Mouse (Mus musculus): ENCODE results near the gene Dnase2a.

Dnase2a gene

DNA sequence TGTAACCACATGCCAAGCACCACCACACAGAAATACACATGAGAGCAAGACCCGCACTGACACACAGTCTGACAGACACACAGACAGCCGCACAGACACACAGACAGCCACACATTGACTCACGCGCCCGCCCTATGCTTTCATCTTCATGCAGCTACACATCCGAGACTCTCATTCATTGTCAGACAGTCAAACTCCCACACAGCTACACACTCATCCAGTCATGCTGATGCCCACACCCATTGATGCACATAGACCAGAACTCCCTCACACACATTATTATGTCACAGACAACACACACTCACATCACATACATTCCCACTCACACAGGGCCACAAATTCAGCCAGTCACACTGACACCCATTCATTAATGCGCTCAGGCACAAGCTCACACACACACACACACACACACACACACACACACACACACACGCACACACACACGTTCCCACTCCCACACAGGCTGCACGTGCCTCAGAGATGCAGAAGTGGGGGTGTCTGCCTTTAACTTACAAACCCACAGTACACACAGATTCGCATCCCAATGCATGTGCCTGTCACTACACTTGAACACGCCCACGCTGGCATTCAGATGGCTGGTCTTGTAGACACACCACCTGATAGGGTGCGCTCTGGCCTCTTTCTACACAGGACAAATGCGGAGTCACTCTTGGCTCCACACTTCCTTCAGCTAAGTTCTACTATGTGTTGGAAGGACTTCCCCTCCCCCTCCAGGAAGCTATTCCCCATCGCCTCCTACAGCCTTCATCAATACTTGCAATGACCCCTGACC is 25.6 kb downstream of the Dnase2a start:
- in situ Hi-C loops (cut with MboI; ENCODE audit: unreplicated experiment in 2 of 2): loop anchor here in 1 of 2 experiments (25.0 kb wide), 1 partner anchor 572 kb away; no protein-coding TSS in a partner anchor

GRCm38 (mm10) chr8:84934860-84935259 is 26.5 kb downstream of the Dnase2a start:
- in situ Hi-C loops (cut with MboI; ENCODE audit: unreplicated experiment in 2 of 2): loop anchor here in 1 of 2 experiments (25.0 kb wide), 1 partner anchor 573 kb away; no protein-coding TSS in a partner anchor

DNA sequence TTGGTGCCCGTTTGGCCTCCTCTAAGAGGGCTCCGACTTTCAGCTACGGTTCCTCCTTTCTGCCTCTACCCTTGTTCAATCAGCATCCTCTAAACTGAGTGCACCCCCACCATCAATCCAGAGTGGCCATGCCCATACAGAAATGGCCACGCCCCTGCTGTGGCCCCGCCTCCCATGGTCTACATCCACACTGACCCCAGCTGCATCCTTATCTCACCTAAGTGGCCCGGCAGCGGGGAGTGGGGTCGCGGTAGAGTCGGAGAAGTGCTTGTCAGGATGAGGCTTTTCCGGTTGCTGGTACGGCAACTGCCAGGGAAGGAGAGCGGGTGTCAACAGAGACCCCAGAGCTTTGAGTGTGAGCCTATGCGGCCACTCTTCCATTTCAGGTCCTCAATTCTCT is 27.1 kb downstream of the Dnase2a start:
- in situ Hi-C loops (cut with MboI; ENCODE audit: unreplicated experiment in 2 of 2): loop anchor here in 1 of 2 experiments (25.0 kb wide), 1 partner anchor 573 kb away; no protein-coding TSS in a partner anchor

DNA sequence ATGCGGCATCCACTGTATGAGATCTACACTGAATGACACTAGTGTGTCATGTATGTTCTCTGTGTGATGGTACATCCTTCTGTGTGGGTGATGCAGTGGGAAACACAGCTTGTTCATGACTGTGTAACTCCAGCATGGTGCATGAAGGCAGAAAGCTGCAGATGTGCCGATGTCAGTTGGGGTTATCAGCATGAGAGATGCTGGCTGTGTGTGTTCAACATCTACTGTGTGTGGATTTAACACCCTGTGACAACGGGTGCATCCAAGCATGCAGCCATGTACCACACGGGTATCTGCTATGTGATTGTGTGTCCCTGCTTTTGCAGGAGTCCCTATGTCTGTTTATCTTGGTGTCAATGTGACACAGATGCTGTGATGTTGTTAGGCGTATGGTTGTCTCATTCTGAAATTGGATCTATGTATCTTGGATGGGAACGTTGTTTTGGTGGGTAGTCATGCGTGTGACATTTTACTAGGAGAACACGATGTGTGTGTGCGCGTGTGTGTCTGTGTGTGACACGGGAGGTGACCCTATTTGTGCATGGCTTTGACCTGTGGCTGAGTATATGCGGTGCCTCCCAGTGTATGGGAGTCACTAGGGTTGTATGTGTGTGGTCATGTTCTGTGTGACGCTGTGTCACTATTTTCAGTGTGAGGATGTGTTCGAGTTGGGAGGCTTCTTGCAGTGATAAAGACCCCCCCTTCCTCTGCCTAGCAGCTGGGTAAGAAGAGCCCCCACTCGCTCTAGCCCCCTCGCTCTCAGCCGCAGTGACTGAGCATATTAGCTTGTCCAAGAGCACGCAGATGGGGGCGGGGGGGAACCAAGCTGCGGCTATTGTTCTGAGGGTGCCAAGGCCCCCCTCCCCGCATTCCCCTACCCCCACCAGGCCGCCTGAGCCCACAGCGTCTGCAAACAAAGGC is 27.9 kb downstream of the Dnase2a start:
- in situ Hi-C loops (cut with MboI; ENCODE audit: unreplicated experiment in 2 of 2): loop anchor here in 1 of 2 experiments (25.0 kb wide), 1 partner anchor 574 kb away; no protein-coding TSS in a partner anchor

GRCm38 (mm10) chr8:84936962-84937546 is 28.7 kb downstream of the Dnase2a start, which contains the start of gene Mast1:
TSS of gene Mast1 (minus strand) at chr8:84937359.
- in situ Hi-C loops (cut with MboI; ENCODE audit: unreplicated experiment in 2 of 2): loop anchor here in 1 of 2 experiments (25.0 kb wide), 1 partner anchor 575 kb away; no protein-coding TSS in a partner anchor

DNA sequence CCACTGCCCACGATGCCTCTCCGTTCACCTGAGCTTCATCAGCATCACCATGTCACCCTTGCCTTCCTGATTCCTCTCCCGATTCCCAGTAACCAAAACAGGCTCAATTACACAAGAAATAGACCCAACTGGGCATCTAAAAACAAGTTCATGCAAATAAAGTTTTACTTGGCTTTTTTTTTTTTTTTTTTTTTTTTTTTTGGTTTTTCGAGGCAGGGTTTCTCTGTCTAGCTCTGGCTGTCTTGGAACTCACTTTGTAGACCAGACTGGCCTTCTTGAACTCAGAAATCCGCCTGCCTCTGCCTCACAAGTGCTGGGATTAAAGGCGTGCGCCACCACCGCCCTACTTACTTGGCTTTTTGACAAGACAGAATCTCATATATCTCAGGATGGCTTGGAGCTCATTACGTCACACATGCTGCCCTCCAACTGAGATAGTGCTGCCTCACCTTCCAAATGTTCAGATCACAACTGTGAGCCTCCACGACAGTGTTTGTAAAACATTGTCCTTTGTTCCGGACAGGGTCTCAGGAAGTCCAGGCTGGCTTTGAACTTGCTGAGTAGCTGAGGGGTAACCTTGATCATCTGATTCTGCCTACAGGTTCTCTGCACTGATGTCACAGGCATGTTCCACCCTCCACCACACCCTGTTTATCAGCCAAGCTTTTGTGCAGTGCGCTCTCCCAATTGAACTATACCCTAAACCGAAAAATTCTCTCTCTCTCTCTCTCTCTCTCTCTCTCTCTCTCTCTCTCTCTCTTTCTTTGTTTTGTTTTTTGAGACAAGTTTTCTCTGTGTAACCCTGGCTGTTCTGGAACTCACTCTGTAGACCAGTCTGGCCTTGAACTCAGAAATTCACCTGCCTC is 29.5 kb downstream of the Dnase2a start:
- in situ Hi-C loops (cut with MboI; ENCODE audit: unreplicated experiment in 2 of 2): loop anchor here in 1 of 2 experiments (25.0 kb wide), 1 partner anchor 576 kb away; no protein-coding TSS in a partner anchor

DNA sequence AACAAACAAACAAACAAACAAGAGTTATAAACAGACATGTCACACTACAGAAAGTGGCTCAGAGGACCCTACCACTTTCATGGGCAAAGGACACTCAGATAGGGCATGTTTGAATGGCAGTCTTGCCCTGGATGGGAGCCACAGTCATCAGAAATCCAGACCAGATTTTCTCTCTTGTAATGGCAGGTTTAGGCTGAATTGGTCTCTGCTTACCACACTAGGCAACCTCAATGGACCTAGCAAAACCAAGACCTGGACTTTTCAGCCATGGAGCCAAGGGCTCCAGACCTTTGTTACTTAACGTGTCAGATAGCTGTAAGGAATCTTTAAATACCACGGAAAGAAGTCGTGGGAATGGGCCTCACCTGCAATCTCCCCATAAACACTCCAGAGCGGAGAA is 35.3 kb downstream of the Dnase2a start:
- in situ Hi-C loops (cut with MboI; ENCODE audit: unreplicated experiment in 2 of 2): loop anchor here in 1 of 2 experiments (25.0 kb wide), 1 partner anchor 581 kb away; no protein-coding TSS in a partner anchor

- in situ Hi-C loops (cut with MboI; ENCODE audit: unreplicated experiment in 2 of 2): loop anchor here in 1 of 2 experiments (25.0 kb wide), 1 partner anchor 582 kb away; no protein-coding TSS in a partner anchor
Observed at GRCm38 (mm10) chr8:84944478-84945160, 36.3 kb downstream of the Dnase2a start.

GRCm38 (mm10) chr8:84945235-84945632 is 36.9 kb downstream of the Dnase2a start:
- in situ Hi-C loops (cut with MboI; ENCODE audit: unreplicated experiment in 2 of 2): loop anchor here in 1 of 2 experiments (25.0 kb wide), 1 partner anchor 583 kb away; no protein-coding TSS in a partner anchor

DNA sequence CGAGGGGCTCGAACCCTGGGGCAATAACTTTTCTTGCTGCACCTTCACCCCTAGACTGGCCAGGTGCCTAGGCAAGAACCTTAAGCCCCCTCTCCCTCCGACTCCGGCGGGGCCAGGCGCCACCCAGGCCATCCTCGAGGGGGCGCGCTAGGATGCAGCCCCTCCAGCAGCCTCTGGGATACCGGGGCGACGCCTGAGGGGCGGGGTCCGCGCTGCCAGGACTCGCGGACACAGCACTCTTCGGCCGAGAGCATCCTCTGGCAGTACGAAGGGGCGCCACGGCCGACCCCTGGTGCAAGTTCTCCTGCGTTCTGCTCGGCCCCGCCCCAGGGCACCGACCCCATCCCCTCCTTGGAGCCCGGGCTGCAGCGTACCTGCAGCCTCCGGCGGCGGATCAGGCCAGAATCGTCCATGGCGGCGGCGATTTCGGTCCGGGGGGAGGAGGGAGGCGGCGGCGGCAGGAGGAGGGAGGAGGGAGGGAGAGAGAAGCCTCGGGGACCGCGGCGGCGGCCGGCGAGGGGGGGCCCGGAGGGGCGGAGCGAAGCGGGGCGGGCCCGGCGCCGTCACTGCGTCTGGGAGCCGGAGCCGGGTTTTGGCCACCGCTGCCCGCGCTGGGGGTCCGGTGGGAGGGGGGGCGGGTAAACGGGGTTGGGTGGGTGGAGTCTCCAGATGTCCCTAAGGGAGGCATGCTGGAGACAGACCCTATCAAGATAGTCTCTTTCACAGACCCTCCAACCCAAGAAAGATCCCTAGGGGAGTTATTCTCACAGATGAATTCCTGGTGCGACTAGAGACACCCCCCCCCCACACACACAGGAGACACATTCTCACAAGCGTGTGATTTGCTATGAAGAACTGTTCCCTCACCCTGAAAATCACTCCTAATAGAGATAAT is 37.5 kb downstream of the Dnase2a start:
- in situ Hi-C loops (cut with MboI; ENCODE audit: unreplicated experiment in 2 of 2): loop anchor here in 1 of 2 experiments (25.0 kb wide), 1 partner anchor 584 kb away; no protein-coding TSS in a partner anchor

DNA sequence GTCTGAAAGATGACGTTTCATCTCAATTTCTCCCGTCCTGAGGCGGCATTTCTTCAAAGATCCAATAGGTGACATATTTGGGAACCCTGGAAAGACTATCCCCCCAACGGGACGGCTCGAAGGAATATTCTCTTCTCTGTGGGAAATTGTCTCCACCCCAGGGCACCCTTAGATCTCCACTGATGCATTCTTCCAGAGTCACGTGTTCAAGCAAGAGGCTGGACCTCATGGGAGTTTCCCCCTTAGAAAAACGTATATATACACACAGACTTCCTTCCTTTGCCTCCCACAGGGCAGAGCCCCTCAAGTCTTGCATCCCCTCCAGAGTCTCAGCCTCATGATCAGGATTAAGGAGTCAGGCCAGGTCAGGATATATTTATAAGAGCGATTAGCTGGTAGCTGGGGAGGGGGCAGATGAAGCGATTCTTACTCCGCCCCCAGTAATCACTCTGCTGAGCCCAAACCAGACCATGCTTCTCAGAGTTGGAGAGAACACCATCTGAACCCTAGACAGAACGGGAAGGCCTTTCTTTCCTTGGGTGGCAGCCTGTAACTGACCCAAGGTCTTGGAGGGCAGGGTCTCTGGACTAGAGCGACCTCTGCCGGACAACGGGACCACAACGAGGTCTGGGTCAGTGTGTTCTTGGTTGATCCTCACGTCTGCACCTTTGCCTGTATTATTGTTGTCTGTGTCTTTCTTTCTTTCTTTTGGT is 38.3 kb downstream of the Dnase2a start, which contains the start of gene Rtbdn:
TSS of gene Rtbdn (plus strand) at position 464 of the 713 bp plus-strand sequence.
- in situ Hi-C loops (cut with MboI; ENCODE audit: unreplicated experiment in 2 of 2): loop anchor here in 1 of 2 experiments (25.0 kb wide), 1 partner anchor 584 kb away; no protein-coding TSS in a partner anchor

GRCm38 (mm10) chr8:84947241-84947545 is 38.8 kb downstream of the Dnase2a start:
- in situ Hi-C loops (cut with MboI; ENCODE audit: unreplicated experiment in 2 of 2): loop anchor here in 1 of 2 experiments (25.0 kb wide), 1 partner anchor 585 kb away; no protein-coding TSS in a partner anchor

GRCm38 (mm10) chr8:84949753-84950152 is 41.4 kb downstream of the Dnase2a start:
- in situ Hi-C loops (cut with MboI; ENCODE audit: unreplicated experiment in 2 of 2): loop anchor here in 1 of 2 experiments (25.0 kb wide), 3 partner anchors 587 to 1638 kb away; partner anchors contain the start of gene Abcc12

DNA sequence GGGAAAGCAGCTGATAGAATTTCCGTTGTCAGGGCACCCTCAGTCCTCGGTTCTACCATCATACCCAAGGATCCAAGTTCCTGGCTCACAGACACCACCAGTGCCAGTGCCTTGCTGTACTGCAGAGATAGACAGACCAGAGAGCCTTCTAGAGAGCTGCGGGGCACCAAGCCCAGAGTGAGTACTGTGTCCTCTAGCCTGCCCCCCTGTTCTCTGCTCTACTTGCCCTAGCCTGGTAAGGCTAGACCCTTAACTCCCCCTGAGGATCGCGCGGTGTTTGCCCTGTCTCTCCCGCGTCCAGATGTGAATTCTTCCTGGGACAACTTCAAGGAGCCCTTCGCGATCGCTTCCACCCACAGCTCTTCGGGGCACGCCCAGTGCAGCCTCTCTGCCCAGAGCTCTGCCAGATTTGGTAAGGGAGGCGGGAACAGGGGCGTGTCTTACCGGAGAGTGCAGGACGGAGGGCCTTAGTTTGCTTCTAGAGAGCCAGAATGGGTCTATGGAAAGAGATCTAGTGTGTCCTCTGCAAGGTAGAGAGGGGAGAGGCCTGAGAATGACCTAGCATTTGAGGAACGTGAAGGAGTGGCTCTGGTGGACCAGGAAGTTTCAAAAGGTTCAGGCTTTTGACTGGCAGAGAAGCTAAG is 44.4 kb downstream of the Dnase2a start:
- in situ Hi-C loops (cut with MboI; ENCODE audit: unreplicated experiment in 2 of 2): loop anchor here in 1 of 2 experiments (25.0 kb wide), 2 partner anchors 710 to 1635 kb away; partner anchors contain the start of gene Abcc12

DNA sequence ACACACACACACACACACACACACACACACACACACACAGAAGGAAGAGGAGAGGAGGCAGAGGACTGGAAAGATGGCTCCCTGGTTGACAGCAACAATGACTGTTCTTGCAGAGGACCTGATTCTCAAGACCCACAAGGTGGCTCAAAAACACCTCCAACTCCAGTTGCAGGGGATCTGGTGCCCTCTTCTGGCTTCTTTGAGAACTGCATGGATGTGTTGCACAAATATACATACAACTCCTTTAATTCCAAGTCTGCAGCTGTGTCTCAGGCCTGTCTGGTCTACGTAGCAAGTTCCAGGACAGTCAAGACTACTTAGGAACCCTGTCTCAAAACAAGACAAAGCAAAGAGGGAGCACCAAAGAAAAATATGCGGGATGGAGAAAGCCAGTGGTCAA is 48.4 kb downstream of the Dnase2a start:
- in situ Hi-C loops (cut with MboI; ENCODE audit: unreplicated experiment in 2 of 2): loop anchor here (5.0 to 25.0 kb wide), 3 partner anchors 36 to 1631 kb away; partner anchors contain the start of genes Abcc12 (in 1 of the 2) and Hook2 (in 1 of the 2)

- in situ Hi-C loops (cut with MboI; ENCODE audit: unreplicated experiment in 2 of 2): loop anchor here (5.0 to 25.0 kb wide), 5 partner anchors 32 to 1627 kb away; partner anchors contain the start of genes Calr (in 2 of the 2), Rad23a (in 2 of the 2), Abcc12 (in 1 of the 2) and Hook2 (in 1 of the 2)
Observed at GRCm38 (mm10) chr8:84959811-84960210, 51.5 kb downstream of the Dnase2a start.
